Mouse (Mus musculus): Measurements from ENCODE around the gene Gtf2f2. TPM values are rescaled to one million over a fixed set of nuclear protein-coding genes. Genes with fewer than 3 reads are reported as not detected.
A peak's percentile ranks its signal among the peaks of the same experiment; 100 is the strongest.
"Not testable (repeated sequence)": the region's sequence is repeated elsewhere in the genome, so short reads cannot be mapped to it uniquely, and the experiment has no call there.

Gtf2f2 gene
- polyA plus RNA-seq, 1 experiment from 2014 or later, result 39.2 TPM

- no peaks in the 10 kb centered on the region for H3K36me3 ChIP-seq (ENCODE audit: control insufficient read depth, insufficient read depth, low read length)
- WGBS, result 84% methylated on average over 7 of the region's 7 CpGs
- no peaks in the 10 kb centered on the region for H3K27me3 ChIP-seq (ENCODE audit: control insufficient read depth, insufficient read depth, low read depth, low read length)
- H3K4me2 ChIP-seq (ENCODE audit: low read length), result no peak within 1 kb of the TSS
- no peak within 1 kb of the TSS for H3K9ac ChIP-seq (ENCODE audit: low read depth, low read length)
- H3K4me1 ChIP-seq (ENCODE audit: control insufficient read depth, insufficient read depth, low read length), result no peaks in the 10 kb centered on the region
- H3K9me3 ChIP-seq (replicated peaks; ENCODE audit: control insufficient read depth, low read length, poor library complexity, severe bottlenecking), result no peaks in the 10 kb centered on the region
- no peak within 1 kb of the TSS for H3K27ac ChIP-seq (ENCODE audit: low read length)
- no peak for ATAC-seq
- H3K4me3 ChIP-seq (ENCODE audit: low read depth, low read length), result no peak within 1 kb of the TSS
These were observed 55.9 kb downstream of the Gtf2f2 start, which contains the start of gene Kctd4 for GRCm38 (mm10) chr14:75954766-75955165. Gene Kctd4, plus strand, starts transcription at chr14:75955009.

GRCm38 (mm10) chr14:75953011-75953410, 57.7 kb downstream of the Gtf2f2 start:
- H3K27me3 ChIP-seq (ENCODE audit: control insufficient read depth, insufficient read depth, low read depth, low read length), result no peaks in the 10 kb centered on the region
- no peak overlapping the region for H3K9ac ChIP-seq (ENCODE audit: low read depth, low read length)
- H3K27ac ChIP-seq (ENCODE audit: low read length), result no peak overlapping the region
- ATAC-seq, result no peak
- no peak overlapping the region for H3K4me3 ChIP-seq (ENCODE audit: low read depth, low read length)
- WGBS, result 56% methylated on average over 2 of the region's 2 CpGs
- H3K4me1 ChIP-seq (ENCODE audit: control insufficient read depth, insufficient read depth, low read length), result peaks cover under 1% of the 10 kb centered on the region; the same call in 1 of the 2 replicates
- no peak overlapping the region for H3K4me2 ChIP-seq (ENCODE audit: low read length)
- no peaks in the 10 kb centered on the region for H3K36me3 ChIP-seq (ENCODE audit: control insufficient read depth, insufficient read depth, low read length)
- H3K9me3 ChIP-seq (replicated peaks; ENCODE audit: control insufficient read depth, low read length, poor library complexity, severe bottlenecking), result no peaks in the 10 kb centered on the region

GRCm38 (mm10) chr14:75947674-75948073, 63.0 kb downstream of the Gtf2f2 start:
- 25% methylated on average over 3 of the region's 3 CpGs for WGBS
- H3K36me3 ChIP-seq (ENCODE audit: control insufficient read depth, insufficient read depth, low read length), result no peaks in the 10 kb centered on the region
- peak; percentile 89 for ATAC-seq
- peak overlapping the region; percentile 58 for H3K27ac ChIP-seq (ENCODE audit: low read length)
- peaks cover 13% of the 10 kb centered on the region for H3K4me1 ChIP-seq (ENCODE audit: control insufficient read depth, insufficient read depth, low read length)
- no peak overlapping the region for H3K4me3 ChIP-seq (ENCODE audit: low read depth, low read length)
- peak overlapping the region; percentile 15; the same call in 1 of the 2 replicates for H3K4me2 ChIP-seq (ENCODE audit: low read length)
- H3K9me3 ChIP-seq (replicated peaks; ENCODE audit: control insufficient read depth, low read length, poor library complexity, severe bottlenecking), result no peaks in the 10 kb centered on the region
- H3K27me3 ChIP-seq (ENCODE audit: control insufficient read depth, insufficient read depth, low read depth, low read length), result no peaks in the 10 kb centered on the region
- H3K9ac ChIP-seq (ENCODE audit: low read depth, low read length), result no peak overlapping the region

- ATAC-seq, result no peak
- H3K4me2 ChIP-seq (ENCODE audit: low read length), result no peak overlapping the region
- peaks cover 6% of the 10 kb centered on the region; the same call in 1 of the 2 replicates for H3K4me1 ChIP-seq (ENCODE audit: control insufficient read depth, insufficient read depth, low read length)
- no peak overlapping the region for H3K4me3 ChIP-seq (ENCODE audit: low read depth, low read length)
- H3K36me3 ChIP-seq (ENCODE audit: control insufficient read depth, insufficient read depth, low read length), result no peaks in the 10 kb centered on the region
- H3K27ac ChIP-seq (ENCODE audit: low read length), result no peak overlapping the region
- WGBS, result 98% methylated on average over 3 of the region's 3 CpGs
- H3K9me3 ChIP-seq (replicated peaks; ENCODE audit: control insufficient read depth, low read length, poor library complexity, severe bottlenecking), result no peaks in the 10 kb centered on the region
- no peak overlapping the region for H3K9ac ChIP-seq (ENCODE audit: low read depth, low read length)
- no peaks in the 10 kb centered on the region for H3K27me3 ChIP-seq (ENCODE audit: control insufficient read depth, insufficient read depth, low read depth, low read length)
These were observed 68.3 kb downstream of the Gtf2f2 start for GRCm38 (mm10) chr14:75942365-75942764.

GRCm38 (mm10) chr14:75941500-75941899, 69.2 kb downstream of the Gtf2f2 start:
- no peak overlapping the region for H3K4me2 ChIP-seq (ENCODE audit: low read length)

GRCm38 (mm10) chr14:75937714-75938113, 73.0 kb downstream of the Gtf2f2 start:
- ATAC-seq, result no peak
- Histone ChIP-seq H3K27me3 (ENCODE audit: control insufficient read depth, insufficient read depth, low read depth, low read length) (no peaks in the 10 kb centered on the region), H3K9ac (ENCODE audit: low read depth, low read length) (no peak overlapping the region), H3K4me2 (ENCODE audit: low read length) (no peak overlapping the region), H3K27ac (ENCODE audit: low read length) (no peak overlapping the region), H3K4me3 (ENCODE audit: low read depth, low read length) (no peak overlapping the region), H3K4me1 (ENCODE audit: control insufficient read depth, insufficient read depth, low read length) (no peaks in the 10 kb centered on the region), H3K9me3 (replicated peaks; ENCODE audit: control insufficient read depth, low read length, poor library complexity, severe bottlenecking) (no peaks in the 10 kb centered on the region), H3K36me3 (ENCODE audit: control insufficient read depth, insufficient read depth, low read length) (no peaks in the 10 kb centered on the region)
- WGBS, result 68% methylated on average over 1 of the region's 1 CpGs

More at GRCm38 (mm10) chr14:75941500-75941899, 69.2 kb downstream of the Gtf2f2 start:
- H3K27ac ChIP-seq (ENCODE audit: low read length), result no peak overlapping the region
- ATAC-seq, result no peak
- H3K27me3 ChIP-seq (ENCODE audit: control insufficient read depth, insufficient read depth, low read depth, low read length), result no peaks in the 10 kb centered on the region
- H3K36me3 ChIP-seq (ENCODE audit: control insufficient read depth, insufficient read depth, low read length), result no peaks in the 10 kb centered on the region
- WGBS, result 100% methylated on average over 1 of the region's 1 CpGs
- no peak overlapping the region for H3K9ac ChIP-seq (ENCODE audit: low read depth, low read length)
- H3K4me1 ChIP-seq (ENCODE audit: control insufficient read depth, insufficient read depth, low read length), result no peaks in the 10 kb centered on the region
- no peaks in the 10 kb centered on the region for H3K9me3 ChIP-seq (replicated peaks; ENCODE audit: control insufficient read depth, low read length, poor library complexity, severe bottlenecking)
- no peak overlapping the region for H3K4me3 ChIP-seq (ENCODE audit: low read depth, low read length)

GRCm38 (mm10) chr14:75934359-75934758, 76.3 kb downstream of the Gtf2f2 start:
- Histone ChIP-seq H3K9me3 (replicated peaks; ENCODE audit: control insufficient read depth, low read length, poor library complexity, severe bottlenecking) (no peaks in the 10 kb centered on the region), H3K4me1 (ENCODE audit: control insufficient read depth, insufficient read depth, low read length) (no peaks in the 10 kb centered on the region), H3K9ac (ENCODE audit: low read depth, low read length) (no peak overlapping the region), H3K4me3 (ENCODE audit: low read depth, low read length) (no peak overlapping the region), H3K4me2 (ENCODE audit: low read length) (no peak overlapping the region), H3K27ac (ENCODE audit: low read length) (no peak overlapping the region), H3K27me3 (ENCODE audit: control insufficient read depth, insufficient read depth, low read depth, low read length) (no peaks in the 10 kb centered on the region), H3K36me3 (ENCODE audit: control insufficient read depth, insufficient read depth, low read length) (no peaks in the 10 kb centered on the region)
- ATAC-seq, result no peak
- WGBS, result 97% methylated on average over 2 of the region's 2 CpGs

- ATAC-seq, result no peak
- Histone ChIP-seq H3K27me3 (ENCODE audit: control insufficient read depth, insufficient read depth, low read depth, low read length) (no peaks in the 10 kb centered on the region), H3K4me1 (ENCODE audit: control insufficient read depth, insufficient read depth, low read length) (no peaks in the 10 kb centered on the region), H3K9ac (ENCODE audit: low read depth, low read length) (no peak overlapping the region), H3K4me2 (ENCODE audit: low read length) (no peak overlapping the region), H3K4me3 (ENCODE audit: low read depth, low read length) (no peak overlapping the region), H3K36me3 (ENCODE audit: control insufficient read depth, insufficient read depth, low read length) (no peaks in the 10 kb centered on the region), H3K27ac (ENCODE audit: low read length) (no peak overlapping the region), H3K9me3 (replicated peaks; ENCODE audit: control insufficient read depth, low read length, poor library complexity, severe bottlenecking) (no peaks in the 10 kb centered on the region)
- WGBS, result 96% methylated on average over 23 of the region's 23 CpGs
These were observed 79.4 kb downstream of the Gtf2f2 start for GRCm38 (mm10) chr14:75931266-75931665.

- not testable (repeated sequence) for H3K27ac ChIP-seq (ENCODE audit: low read length); ATAC-seq; H3K4me3 ChIP-seq (ENCODE audit: low read depth, low read length); H3K27me3 ChIP-seq (ENCODE audit: control insufficient read depth, insufficient read depth, low read depth, low read length); H3K9ac ChIP-seq (ENCODE audit: low read depth, low read length); H3K4me2 ChIP-seq (ENCODE audit: low read length); H3K4me1 ChIP-seq (ENCODE audit: control insufficient read depth, insufficient read depth, low read length); H3K36me3 ChIP-seq (ENCODE audit: control insufficient read depth, insufficient read depth, low read length); H3K9me3 ChIP-seq (replicated peaks; ENCODE audit: control insufficient read depth, low read length, poor library complexity, severe bottlenecking)
- 81% methylated on average over 8 of the region's 8 CpGs for WGBS
These were observed 81.0 kb downstream of the Gtf2f2 start for GRCm38 (mm10) chr14:75929713-75930112.

All from midbrain, embryonic 16.5 days (tissue).